Mouse (Mus musculus) left cerebral cortex, adult 18-20 months (tissue): ENCODE data around the gene Fxn. TPM values are rescaled to one million over a fixed set of nuclear protein-coding genes. Genes with fewer than 3 reads are reported as not detected.
"Not testable (repeated sequence)": the region's sequence is repeated elsewhere in the genome, so short reads cannot be mapped to it uniquely, and the experiment has no call there.

Source experiments
- DNase-seq, 2 experiments: peaks; one replicate each; pipeline ENCODE4 v3.0.0; 2021 to 2022; ENCODE audit warnings: low spot score in 2 of 2, mixed read lengths in 1 of 2
- total RNA-seq, 2 experiments: library from RNA; stranded (reverse); gene quantifications; 2 replicates each; pipeline ENCODE4 v1.2.3; 2021

The Fxn gene
- total RNA-seq, 2 experiments from 2014 or later, result 7.7 to 9.2 TPM

GRCm38 (mm10) chr19:24243340-24243739, 37.1 kb downstream of the Fxn start:
- no peak for DNase-seq

GRCm38 (mm10) chr19:24241799-24242546, 38.4 kb downstream of the Fxn start:
- DNase-seq, result no peak

GRCm38 (mm10) chr19:24241271-24241670, 39.1 kb downstream of the Fxn start:
- DNase-seq, result no peak

GRCm38 (mm10) chr19:24238011-24238410, 42.4 kb downstream of the Fxn start:
- DNase-seq, result no peak

- DNase-seq, result not testable (repeated sequence)
These were observed 48.0 kb downstream of the Fxn start for GRCm38 (mm10) chr19:24232356-24232755.

GRCm38 (mm10) chr19:24225305-24225696, 55.1 kb downstream of the Fxn start:
- DNase-seq, result no peak

- DNase-seq, result peak; percentile 37 to 39
These were observed 55.7 kb downstream of the Fxn start, which contains the start of gene Tjp2 for GRCm38 (mm10) chr19:24224500-24225304. Gene Tjp2 (minus strand): TSS chr19:24225030.

- peak in 1 of 2 experiments; percentile 13 for DNase-seq
These were observed 56.6 kb downstream of the Fxn start for GRCm38 (mm10) chr19:24223851-24224251.

GRCm38 (mm10) chr19:24221455-24221854, 59.0 kb downstream of the Fxn start:
- DNase-seq, result no peak

GRCm38 (mm10) chr19:24220795-24221445, 59.5 kb downstream of the Fxn start:
- no peak for DNase-seq

GRCm38 (mm10) chr19:24219011-24219410, 61.4 kb downstream of the Fxn start:
- no peak for DNase-seq

GRCm38 (mm10) chr19:24218291-24218690, 62.1 kb downstream of the Fxn start:
- DNase-seq, result no peak

GRCm38 (mm10) chr19:24217851-24218250, 62.6 kb downstream of the Fxn start:
- no peak for DNase-seq

- DNase-seq, result no peak
These were observed 63.6 kb downstream of the Fxn start for GRCm38 (mm10) chr19:24216771-24217170.

GRCm38 (mm10) chr19:24214939-24215338, 65.5 kb downstream of the Fxn start:
- DNase-seq, result no peak

- DNase-seq, result no peak
These were observed 67.1 kb downstream of the Fxn start for GRCm38 (mm10) chr19:24213299-24213698.

GRCm38 (mm10) chr19:24212552-24213249, 67.7 kb downstream of the Fxn start:
- DNase-seq, result no peak
